Mouse (Mus musculus): ENCODE results near the gene Bche.

Gene Bche

GRCm38 (mm10) chr3:73708410-73708714 is at the start of gene Bche:
Gene Bche, minus strand, starts transcription at chr3:73708415.
- DNase-seq: no peak

GRCm38 (mm10) chr3:73741998-73742397 is 33.8 kb upstream of the Bche start:
- no peak for DNase-seq

- DNase-seq: peak; percentile 57
Observed at GRCm38 (mm10) chr3:73731677-73732076, 23.5 kb upstream of the Bche start.

GRCm38 (mm10) chr3:73729511-73729910 is 21.3 kb upstream of the Bche start:
- peak; percentile 17 for DNase-seq

GRCm38 (mm10) chr3:73725711-73726110 is 17.5 kb upstream of the Bche start:
- no peak for DNase-seq

GRCm38 (mm10) chr3:73724869-73725268 is 16.7 kb upstream of the Bche start:
- DNase-seq: no peak

GRCm38 (mm10) chr3:73717610-73718284 is 9.5 kb upstream of the Bche start:
- DNase-seq: no peak

- no peak for DNase-seq
Observed at GRCm38 (mm10) chr3:73709871-73710270, 1.7 kb upstream of the Bche start.

GRCm38 (mm10) chr3:73707461-73708409 is 480 bp downstream of the Bche start:
- DNase-seq: peak; percentile 86

GRCm38 (mm10) chr3:73706544-73706943 is 1.7 kb downstream of the Bche start:
- no peak for DNase-seq

- DNase-seq: no peak
Observed at GRCm38 (mm10) chr3:73698889-73699288, 9.3 kb downstream of the Bche start.

- DNase-seq: no peak
Observed at GRCm38 (mm10) chr3:73673333-73673732, 34.9 kb downstream of the Bche start.

- DNase-seq: no peak
Observed at GRCm38 (mm10) chr3:73668172-73668571, 40.0 kb downstream of the Bche start.

GRCm38 (mm10) chr3:73667245-73668131 is 40.7 kb downstream of the Bche start:
- no peak for DNase-seq

- DNase-seq: peak; percentile 30
Observed at GRCm38 (mm10) chr3:73650281-73650680, 57.9 kb downstream of the Bche start.

GRCm38 (mm10) chr3:73647064-73647463 is 61.2 kb downstream of the Bche start:
- no peak for DNase-seq

- no peak for DNase-seq
Observed at GRCm38 (mm10) chr3:73611421-73611820, 96.8 kb downstream of the Bche start.

- DNase-seq: peak; percentile 38
Observed at GRCm38 (mm10) chr3:73591757-73592533, 116.3 kb downstream of the Bche start.
